Mouse (Mus musculus) spleen, adult 2 months (tissue): ENCODE data around the gene Clcf1.

Source experiments
- CTCF ChIP-seq: fragments of 200-500 bp; IDR thresholded peaks from 2 replicates; pipeline ENCODE4 v1.5.1; 2011; ENCODE audit warnings: mild to moderate bottlenecking, inconsistent platforms; ENCODE audit not compliant: insufficient read depth, insufficient read length, insufficient replicate concordance; ENCODE audit errors: extremely low read depth
- POLR2A ChIP-seq: fragments of 200-500 bp; IDR thresholded peaks from 2 replicates; pipeline ENCODE4 v1.6.1; 2011; ENCODE audit warnings: low read depth, low read length, inconsistent platforms

DNA sequence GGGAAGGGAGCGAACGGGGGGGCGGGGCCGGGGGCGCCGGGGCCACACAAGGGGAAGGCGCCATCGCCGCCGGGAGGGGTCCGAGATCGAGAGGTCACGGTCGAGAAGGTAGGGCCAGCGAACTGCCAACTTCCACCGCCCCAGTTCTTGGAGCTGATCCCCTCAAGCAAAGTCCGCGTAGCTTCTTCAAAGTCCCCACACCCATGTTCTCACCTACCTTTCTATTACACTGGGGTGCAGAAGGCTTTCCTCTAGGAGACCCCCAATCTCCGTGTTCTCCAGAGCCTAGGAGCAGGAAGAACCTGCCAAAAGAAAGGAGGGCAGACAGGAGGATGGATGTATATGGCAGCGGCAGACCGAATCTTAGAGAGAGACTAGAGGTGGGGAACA, 1.4 kb downstream of the Clcf1 start:
- TF ChIP-seq CTCF (no peak), POLR2A (no peak)
